ENCODE assay signal across 11 mouse cellular contexts in genomic region chr1:12424510-12424909, GRCm38 (mm10).
"Had no signal": no experiment of that assay in that cellular context is flagged by ENCODE, and none has a peak within 500 bp of the region (broad histone marks: within the 10 kb centered on the region; RNA-seq: fewer than 3 reads in every experiment).

No protein-coding gene starts in this region.

- H3K9me3 ChIP-seq: liver, embryonic 13.5 days; megakaryocyte, embryonic 14.5 days had no signal

- H3K4me1 ChIP-seq: liver, embryonic 13.5 days; megakaryocyte, embryonic 14.5 days had no signal

- ATAC-seq: lung, postnatal 0 days had no signal

- H3K27ac ChIP-seq: liver, embryonic 13.5 days had no signal

- H3K36me3 ChIP-seq: liver, embryonic 13.5 days had no signal

- H3K27me3 ChIP-seq: liver, embryonic 13.5 days; megakaryocyte, embryonic 14.5 days had no signal

- H3K9ac ChIP-seq: liver, embryonic 13.5 days had no signal

- H3K4me2 ChIP-seq: liver, embryonic 13.5 days; midbrain, embryonic 11.5 days had no signal

- H3K4me3 ChIP-seq: liver, embryonic 13.5 days; megakaryocyte, embryonic 14.5 days had no signal

- DNase-seq: kidney, postnatal 10 days; kidney, postnatal 4 days; liver, embryonic 13.5 days; lung, adult 2 months; lung, postnatal 36 days; midbrain, embryonic 14.5 days; thymus, adult 18-20 months; thymus, postnatal 36 days had no signal
